Mouse (Mus musculus) liver, adult (tissue): ENCODE data around the gene Nhsl1.

Source experiments
- GATA4 ChIP-seq: IDR thresholded peaks from 2 replicates; pipeline ENCODE4 v1.6.1; 2014; ENCODE audit warnings: mild to moderate bottlenecking, low read length; ENCODE audit not compliant: insufficient replicate concordance

Nhsl1 gene

GRCm38 (mm10) chr10:18478294-18478693 is 159.5 kb downstream of the Nhsl1 start:
- TF ChIP-seq GATA4: no peak

GRCm38 (mm10) chr10:18479285-18479684 is 160.5 kb downstream of the Nhsl1 start:
- TF ChIP-seq GATA4: no peak

GRCm38 (mm10) chr10:18480836-18481235 is 162.1 kb downstream of the Nhsl1 start:
- TF ChIP-seq GATA4: no peak

- no peak for TF ChIP-seq GATA4
Observed at GRCm38 (mm10) chr10:18482558-18483141, 163.9 kb downstream of the Nhsl1 start.

GRCm38 (mm10) chr10:18483658-18484057 is 164.9 kb downstream of the Nhsl1 start:
- TF ChIP-seq GATA4: no peak

GRCm38 (mm10) chr10:18484731-18485130 is 165.9 kb downstream of the Nhsl1 start:
- no peak for TF ChIP-seq GATA4

- no peak for TF ChIP-seq GATA4
Observed at GRCm38 (mm10) chr10:18488239-18488803, 169.5 kb downstream of the Nhsl1 start.

- TF ChIP-seq GATA4: no peak
Observed at GRCm38 (mm10) chr10:18489936-18490335, 171.2 kb downstream of the Nhsl1 start.

- no peak for TF ChIP-seq GATA4
Observed at GRCm38 (mm10) chr10:18491952-18492351, 173.2 kb downstream of the Nhsl1 start.

GRCm38 (mm10) chr10:18493010-18493894 is 174.5 kb downstream of the Nhsl1 start:
- TF ChIP-seq GATA4: no peak

- TF ChIP-seq GATA4: no peak
Observed at GRCm38 (mm10) chr10:18494249-18494648, 175.5 kb downstream of the Nhsl1 start.

- no peak for TF ChIP-seq GATA4
Observed at GRCm38 (mm10) chr10:18497066-18497465, 178.3 kb downstream of the Nhsl1 start.

GRCm38 (mm10) chr10:18501997-18502396 is 183.2 kb downstream of the Nhsl1 start:
- TF ChIP-seq GATA4: no peak

- no peak for TF ChIP-seq GATA4
Observed at GRCm38 (mm10) chr10:18505690-18506089, 186.9 kb downstream of the Nhsl1 start.

- TF ChIP-seq GATA4: no peak
Observed at GRCm38 (mm10) chr10:18506501-18506946, 187.7 kb downstream of the Nhsl1 start.
